Mouse (Mus musculus) urinary bladder, postnatal 10 days (tissue): ENCODE measurements around the gene Gm11492.

Source experiments
- DNase-seq: peaks from one replicate; pipeline ENCODE4 v3.0.0; 2022; ENCODE audit warnings: low spot score

The Gm11492 gene

DNA sequence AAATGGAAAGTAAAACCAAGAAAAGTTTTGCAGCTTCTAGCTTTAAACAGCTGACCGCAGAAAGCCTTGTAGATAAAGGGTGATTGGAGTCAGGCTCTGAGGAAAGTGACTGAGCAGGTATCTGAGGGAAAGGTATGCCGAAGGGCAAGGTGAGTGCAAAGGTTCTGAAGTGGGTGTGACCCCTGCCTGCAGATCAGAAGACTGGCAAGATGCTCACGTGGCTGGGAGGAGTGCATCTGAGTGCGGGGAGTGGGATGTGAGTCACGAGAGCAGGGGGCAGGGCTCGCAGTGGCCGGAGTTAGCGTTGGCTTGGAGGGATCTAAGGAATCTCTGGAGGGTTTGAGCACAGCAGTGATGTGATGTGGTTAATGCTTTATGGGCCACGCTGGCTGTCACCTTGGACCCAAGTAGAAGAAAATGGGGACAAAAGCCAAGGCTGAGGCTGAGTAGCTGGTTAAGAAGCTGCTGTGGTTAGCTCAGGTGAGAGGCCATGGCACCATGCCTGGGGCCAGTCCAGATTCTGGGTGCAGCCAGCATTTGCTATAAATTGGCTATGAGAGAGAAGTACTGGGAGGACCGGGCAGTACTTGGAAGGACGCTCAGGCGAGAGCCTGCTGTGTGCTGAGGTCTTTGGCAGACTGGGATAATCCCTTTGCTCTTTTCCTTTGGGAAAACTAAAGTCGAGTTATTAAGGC, 33.1 kb downstream of the Gm11492 start:
- DNase-seq = no peak

DNA sequence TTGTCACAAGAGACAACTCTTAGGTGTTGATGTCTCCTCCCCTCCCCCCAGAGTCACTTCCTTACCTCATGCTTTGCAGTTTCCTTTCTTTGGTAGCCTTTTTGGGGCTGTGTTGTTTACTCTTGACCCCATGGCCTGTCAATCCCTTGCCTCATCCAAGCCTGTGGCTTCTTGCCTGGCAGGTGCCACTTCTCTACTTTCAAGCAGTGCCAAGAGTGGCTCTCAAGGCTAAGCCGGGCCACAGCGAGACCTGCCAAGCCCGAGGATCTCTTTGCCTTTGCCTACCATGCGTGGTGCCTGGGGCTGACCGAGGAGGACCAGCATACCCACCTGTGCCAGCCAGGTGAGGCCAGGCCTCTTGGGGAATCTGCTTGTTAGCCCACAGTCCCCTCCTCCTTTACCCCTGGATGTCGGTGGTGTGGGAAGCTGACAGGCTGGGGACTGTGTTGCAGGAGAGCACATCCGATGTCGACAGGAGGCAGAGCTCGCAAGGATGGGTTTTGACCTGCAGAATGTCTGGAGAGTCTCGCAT, 33.9 kb downstream of the Gm11492 start:
- no peak for DNase-seq

DNA sequence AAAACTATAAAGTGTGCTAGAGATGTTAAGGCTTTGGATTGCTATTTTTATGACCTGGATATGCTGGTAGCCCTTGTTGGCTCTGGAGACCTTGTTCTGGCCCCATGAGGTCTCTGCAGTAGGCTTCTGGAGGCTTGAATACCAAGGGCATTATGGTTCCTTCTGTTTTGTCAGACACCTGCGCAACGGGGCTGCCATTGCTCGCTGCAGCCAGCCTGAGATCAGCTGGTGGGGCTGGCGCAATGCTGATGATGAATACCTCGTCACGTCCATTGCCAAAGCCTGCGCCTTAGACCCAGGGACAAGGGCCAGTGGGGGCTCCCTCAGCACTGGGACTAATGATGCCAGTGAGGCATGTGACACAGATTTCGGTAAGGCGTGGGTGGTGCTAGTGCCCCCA, 35.8 kb downstream of the Gm11492 start:
- DNase-seq = no peak

DNA sequence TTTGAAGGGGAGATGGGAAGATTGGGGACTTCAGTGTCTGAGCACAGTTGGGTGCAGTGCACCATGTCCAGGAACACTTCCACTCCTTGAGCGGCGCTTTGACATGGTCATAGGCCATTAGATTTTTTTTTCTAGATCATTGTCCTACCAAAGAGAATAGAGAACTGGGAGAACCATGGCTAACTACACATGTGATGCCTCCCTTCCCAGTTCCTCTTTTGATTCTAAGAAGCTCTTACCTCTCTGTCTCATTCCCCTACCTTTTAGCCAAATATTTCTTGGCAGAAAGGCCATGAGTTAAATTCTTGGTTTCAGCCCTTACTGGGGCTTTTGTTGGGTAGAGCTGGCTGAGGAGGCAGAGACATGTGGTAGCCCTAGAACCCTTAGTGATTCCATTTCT, 37.1 kb downstream of the Gm11492 start:
- DNase-seq = no peak

- DNase-seq = no peak
These were observed 42.8 kb downstream of the Gm11492 start for GRCm38 (mm10) chr11:87609264-87609663.

DNA sequence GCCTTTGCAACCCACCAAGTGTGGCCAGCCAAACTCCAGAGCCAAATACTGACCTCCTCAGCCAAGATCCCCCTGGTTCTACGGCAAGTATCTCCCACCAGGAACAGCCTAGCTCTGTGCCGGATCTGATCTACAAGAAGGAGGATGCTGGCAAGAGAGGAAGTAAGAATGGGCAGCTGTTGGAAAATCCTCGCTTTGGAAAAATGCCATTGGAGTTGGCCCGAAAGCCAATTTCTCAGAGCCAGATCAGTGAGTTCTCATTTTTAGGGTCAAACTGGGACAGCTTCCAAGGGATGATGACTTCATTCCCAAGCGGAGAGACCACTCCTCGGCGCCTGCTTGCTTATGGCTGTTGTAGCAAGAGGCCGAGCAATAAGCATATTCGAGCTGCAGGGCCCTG, 45.1 kb downstream of the Gm11492 start:
- DNase-seq = no peak

- no peak for DNase-seq
These were observed 47.5 kb downstream of the Gm11492 start for GRCm38 (mm10) chr11:87613972-87614371.

DNA sequence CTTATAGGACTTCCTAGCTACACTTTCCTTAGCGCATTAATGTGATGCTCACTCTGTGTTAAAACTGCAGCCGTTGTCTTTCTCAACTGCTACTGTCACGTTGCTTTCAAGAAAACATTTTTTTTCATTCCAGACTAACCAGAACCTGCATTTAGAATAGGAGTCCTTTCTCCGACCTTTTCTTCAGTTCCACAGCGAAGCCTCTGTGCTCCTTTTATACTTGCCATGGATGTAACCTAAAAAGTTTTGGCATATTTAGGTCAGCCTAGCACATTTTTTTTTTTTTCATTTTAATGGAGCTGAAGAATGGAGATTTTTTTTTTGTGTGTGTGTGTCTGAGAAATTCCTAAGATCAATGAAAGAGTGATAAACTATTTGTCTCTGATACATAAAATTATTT, 49.1 kb downstream of the Gm11492 start:
- no peak for DNase-seq

DNA sequence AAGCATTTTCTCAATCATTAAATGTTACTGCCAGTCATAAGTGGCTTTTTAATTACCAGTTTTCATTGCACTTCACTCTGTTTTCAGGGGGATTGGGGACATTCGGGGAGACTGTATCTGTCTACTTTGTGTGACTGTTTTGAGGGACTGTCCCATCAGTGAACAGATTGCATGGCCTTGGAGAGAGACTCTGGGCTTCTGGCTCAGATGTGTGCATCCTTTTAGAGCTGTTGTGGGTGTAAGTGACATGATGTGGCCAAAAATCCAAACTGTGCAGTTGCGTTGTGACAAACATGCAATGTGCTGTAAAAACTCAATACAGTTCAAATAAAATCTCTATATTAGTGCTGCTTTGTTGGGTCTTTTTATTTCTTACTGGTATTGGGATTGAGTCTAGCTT, 49.5 kb downstream of the Gm11492 start:
- no peak for DNase-seq

GRCm38 (mm10) chr11:87616790-87617474, 50.5 kb downstream of the Gm11492 start, which contains the start of gene Hsf5:
Gene Hsf5, plus strand, starts transcription at chr11:87617164.
- no peak for DNase-seq

- no peak for DNase-seq
These were observed 51.2 kb downstream of the Gm11492 start for GRCm38 (mm10) chr11:87617606-87618005.
